Mouse (Mus musculus): ENCODE data around the gene Cped1.

- TF ChIP-seq USF1 (IDR thresholded peaks at IDR 0.05; ENCODE audit: low read depth, low read length) (no peak), CHD2 (IDR thresholded peaks at IDR 0.05; ENCODE audit: low read length) (no peak), CTCF (IDR thresholded peaks at IDR 0.05 in 2 of 3, conservative IDR thresholded peaks at IDR 0.05 in 1 of 3; ENCODE audit: control insufficient read depth in 1 of 3, insufficient read depth in 1 of 3, low read depth in 2 of 3, low read length in 3 of 3, poor library complexity in 1 of 3, severe bottlenecking in 1 of 3) (no peak), EP300 (IDR thresholded peaks at IDR 0.05; ENCODE audit: low read depth in 1 of 2, low read length in 2 of 2) (no peak), POLR2A (IDR thresholded peaks at IDR 0.05; ENCODE audit: control insufficient read depth in 1 of 2, insufficient read depth in 1 of 2, low read depth in 1 of 2, low read length in 2 of 2, poor library complexity in 1 of 2) (no peak), SIN3A (IDR thresholded peaks at IDR 0.05; ENCODE audit: low read length) (no peak), ZKSCAN1 (IDR thresholded peaks at IDR 0.05; ENCODE audit: low read depth, low read length) (no peak), ZC3H11A (IDR thresholded peaks at IDR 0.05; ENCODE audit: low read depth, low read length) (no peak), TCF12 (IDR thresholded peaks at IDR 0.05; ENCODE audit: low read depth, low read length) (no peak), KAT2A (conservative IDR thresholded peaks at IDR 0.05; ENCODE audit: low read depth, low read length) (no peak)
Measured at GRCm38 (mm10) chr6:22064341-22064740, 78.6 kb downstream of the Cped1 start.
